Mouse (Mus musculus): ENCODE results near the gene Vegfc. TPM values are rescaled to one million over a fixed set of nuclear protein-coding genes. Genes with fewer than 3 reads are reported as not detected.

The Vegfc gene
- polyA plus RNA-seq (2015; fragmentation: Nextera tagmentation; extraction: Ambion mirVana) = 4.9 and 6.9 TPM in 2 replicates

GRCm38 (mm10) chr8:54077271-54078120, at the start of gene Vegfc:
Vegfc (plus strand) TSS chr8:54077606.
- WGBS = under 1% methylated on average over 61 of the region's 79 CpGs
- Histone ChIP-seq H3K27me3 (ENCODE audit: insufficient read depth, low read length) (no peaks in the 10 kb centered on the region; the same call in 1 of the 2 replicates), H3K4me1 (ENCODE audit: insufficient read depth, low read length) (peaks cover 16% of the 10 kb centered on the region)

GRCm38 (mm10) chr8:54034584-54034983, 42.8 kb upstream of the Vegfc start:
- no peaks in the 10 kb centered on the region for H3K4me1 ChIP-seq (ENCODE audit: insufficient read depth, low read length)
- 29% methylated on average over 1 of the region's 1 CpGs for WGBS
- ATAC-seq (ENCODE audit: low FRiP score, low TSS enrichment) = peak; percentile 79; the same call in 1 of the 2 replicates
- no peaks in the 10 kb centered on the region; the same call in 1 of the 2 replicates for H3K9me3 ChIP-seq (ENCODE audit: low read length)
- no peak overlapping the region for H3K27ac ChIP-seq (ENCODE audit: low read length)
- no peak overlapping the region for H3K4me3 ChIP-seq (ENCODE audit: low read length)
- H3K36me3 ChIP-seq (ENCODE audit: insufficient read depth, low read length) = no peaks in the 10 kb centered on the region
- H3K9ac ChIP-seq (replicated peaks; ENCODE audit: low read length) = no peak overlapping the region
- no peak overlapping the region for H3K4me2 ChIP-seq (replicated peaks; ENCODE audit: low read depth, low read length)
- H3K27me3 ChIP-seq (ENCODE audit: insufficient read depth, low read length) = no peaks in the 10 kb centered on the region

More at GRCm38 (mm10) chr8:54077271-54078120, at the start of gene Vegfc:
- Histone ChIP-seq H3K36me3 (ENCODE audit: insufficient read depth, low read length) (no peaks in the 10 kb centered on the region), H3K27ac (ENCODE audit: low read length) (peak within 1 kb of the TSS; percentile 66), H3K9me3 (ENCODE audit: low read length) (no peaks in the 10 kb centered on the region), H3K4me3 (ENCODE audit: low read length) (peak within 1 kb of the TSS; percentile 74), H3K9ac (replicated peaks; ENCODE audit: low read length) (peak within 1 kb of the TSS; percentile 81), H3K4me2 (replicated peaks; ENCODE audit: low read depth, low read length) (peak within 1 kb of the TSS; percentile 76)
- ATAC-seq (ENCODE audit: low FRiP score, low TSS enrichment) = peak; percentile 79

GRCm38 (mm10) chr8:54042601-54043000, 34.8 kb upstream of the Vegfc start:
- WGBS = 2% methylated on average over 1 of the region's 1 CpGs
- ATAC-seq (ENCODE audit: low FRiP score, low TSS enrichment) = no peak

GRCm38 (mm10) chr8:54043468-54043867, 33.9 kb upstream of the Vegfc start:
- 85% methylated on average over 1 of the region's 1 CpGs for WGBS
- H3K4me1 ChIP-seq (ENCODE audit: insufficient read depth, low read length) = no peaks in the 10 kb centered on the region
- H3K9ac ChIP-seq (replicated peaks; ENCODE audit: low read length) = no peak overlapping the region
- no peak overlapping the region for H3K27ac ChIP-seq (ENCODE audit: low read length)
- no peaks in the 10 kb centered on the region for H3K36me3 ChIP-seq (ENCODE audit: insufficient read depth, low read length)
- no peaks in the 10 kb centered on the region for H3K27me3 ChIP-seq (ENCODE audit: insufficient read depth, low read length)
- no peak overlapping the region for H3K4me2 ChIP-seq (replicated peaks; ENCODE audit: low read depth, low read length)
- H3K9me3 ChIP-seq (ENCODE audit: low read length) = no peaks in the 10 kb centered on the region; the same call in 1 of the 2 replicates
- no peak for ATAC-seq (ENCODE audit: low FRiP score, low TSS enrichment)
- H3K4me3 ChIP-seq (ENCODE audit: low read length) = no peak overlapping the region

More at GRCm38 (mm10) chr8:54042601-54043000, 34.8 kb upstream of the Vegfc start:
- Histone ChIP-seq H3K4me3 (ENCODE audit: low read length) (no peak overlapping the region), H3K4me2 (replicated peaks; ENCODE audit: low read depth, low read length) (no peak overlapping the region), H3K27me3 (ENCODE audit: insufficient read depth, low read length) (no peaks in the 10 kb centered on the region), H3K9me3 (ENCODE audit: low read length) (no peaks in the 10 kb centered on the region; the same call in 1 of the 2 replicates), H3K4me1 (ENCODE audit: insufficient read depth, low read length) (no peaks in the 10 kb centered on the region), H3K27ac (ENCODE audit: low read length) (no peak overlapping the region), H3K36me3 (ENCODE audit: insufficient read depth, low read length) (no peaks in the 10 kb centered on the region), H3K9ac (replicated peaks; ENCODE audit: low read length) (no peak overlapping the region)

GRCm38 (mm10) chr8:54053210-54053609, 24.2 kb upstream of the Vegfc start:
- Histone ChIP-seq H3K4me1 (ENCODE audit: insufficient read depth, low read length) (no peaks in the 10 kb centered on the region), H3K4me3 (ENCODE audit: low read length) (no peak overlapping the region), H3K9ac (replicated peaks; ENCODE audit: low read length) (no peak overlapping the region), H3K27ac (ENCODE audit: low read length) (no peak overlapping the region), H3K9me3 (ENCODE audit: low read length) (no peaks in the 10 kb centered on the region), H3K27me3 (ENCODE audit: insufficient read depth, low read length) (no peaks in the 10 kb centered on the region), H3K36me3 (ENCODE audit: insufficient read depth, low read length) (no peaks in the 10 kb centered on the region), H3K4me2 (replicated peaks; ENCODE audit: low read depth, low read length) (no peak overlapping the region)
- no peak for ATAC-seq (ENCODE audit: low FRiP score, low TSS enrichment)
- WGBS = 44% methylated on average over 1 of the region's 1 CpGs

- no peak overlapping the region for H3K9ac ChIP-seq (replicated peaks; ENCODE audit: low read length)
- no peak for ATAC-seq (ENCODE audit: low FRiP score, low TSS enrichment)
- no peak overlapping the region for H3K27ac ChIP-seq (ENCODE audit: low read length)
- 34% methylated on average over 4 of the region's 4 CpGs for WGBS
- H3K9me3 ChIP-seq (ENCODE audit: low read length) = no peaks in the 10 kb centered on the region
- no peaks in the 10 kb centered on the region for H3K27me3 ChIP-seq (ENCODE audit: insufficient read depth, low read length)
- H3K4me2 ChIP-seq (replicated peaks; ENCODE audit: low read depth, low read length) = no peak overlapping the region
- H3K4me1 ChIP-seq (ENCODE audit: insufficient read depth, low read length) = no peaks in the 10 kb centered on the region
- H3K36me3 ChIP-seq (ENCODE audit: insufficient read depth, low read length) = no peaks in the 10 kb centered on the region
- no peak overlapping the region for H3K4me3 ChIP-seq (ENCODE audit: low read length)
Measured at GRCm38 (mm10) chr8:54065492-54065891, 11.9 kb upstream of the Vegfc start.

- Histone ChIP-seq H3K36me3 (ENCODE audit: insufficient read depth, low read length) (no peaks in the 10 kb centered on the region), H3K9me3 (ENCODE audit: low read length) (no peaks in the 10 kb centered on the region), H3K4me3 (ENCODE audit: low read length) (peak overlapping the region; percentile 74), H3K27ac (ENCODE audit: low read length) (no peak overlapping the region), H3K4me2 (replicated peaks; ENCODE audit: low read depth, low read length) (peak overlapping the region; percentile 76), H3K9ac (replicated peaks; ENCODE audit: low read length) (no peak overlapping the region; the same call in 1 of the 2 replicates), H3K27me3 (ENCODE audit: insufficient read depth, low read length) (no peaks in the 10 kb centered on the region; the same call in 1 of the 2 replicates), H3K4me1 (ENCODE audit: insufficient read depth, low read length) (peaks cover 16% of the 10 kb centered on the region)
- ATAC-seq (ENCODE audit: low FRiP score, low TSS enrichment) = no peak
- 75% methylated on average over 1 of the region's 1 CpGs for WGBS
Measured at GRCm38 (mm10) chr8:54076301-54076700, 1.1 kb upstream of the Vegfc start.

GRCm38 (mm10) chr8:54076791-54077270, 575 bp upstream of the Vegfc start:
- WGBS = 1% methylated on average over 23 of the region's 28 CpGs
- no peaks in the 10 kb centered on the region; the same call in 1 of the 2 replicates for H3K27me3 ChIP-seq (ENCODE audit: insufficient read depth, low read length)
- H3K4me3 ChIP-seq (ENCODE audit: low read length) = peak overlapping the region; percentile 74
- peak overlapping the region; percentile 81 for H3K9ac ChIP-seq (replicated peaks; ENCODE audit: low read length)
- ATAC-seq (ENCODE audit: low FRiP score, low TSS enrichment) = peak; percentile 96
- no peaks in the 10 kb centered on the region for H3K36me3 ChIP-seq (ENCODE audit: insufficient read depth, low read length)
- H3K4me1 ChIP-seq (ENCODE audit: insufficient read depth, low read length) = peaks cover 16% of the 10 kb centered on the region
- H3K4me2 ChIP-seq (replicated peaks; ENCODE audit: low read depth, low read length) = peak overlapping the region; percentile 76
- peak overlapping the region; percentile 66 for H3K27ac ChIP-seq (ENCODE audit: low read length)
- H3K9me3 ChIP-seq (ENCODE audit: low read length) = no peaks in the 10 kb centered on the region

- peak overlapping the region; percentile 66 for H3K27ac ChIP-seq (ENCODE audit: low read length)
- no peaks in the 10 kb centered on the region for H3K36me3 ChIP-seq (ENCODE audit: insufficient read depth, low read length)
- no peaks in the 10 kb centered on the region for H3K9me3 ChIP-seq (ENCODE audit: low read length)
- 5% methylated on average over 1 of the region's 1 CpGs for WGBS
- H3K27me3 ChIP-seq (ENCODE audit: insufficient read depth, low read length) = no peaks in the 10 kb centered on the region; the same call in 1 of the 2 replicates
- H3K9ac ChIP-seq (replicated peaks; ENCODE audit: low read length) = peak overlapping the region; percentile 81
- peak overlapping the region; percentile 76 for H3K4me2 ChIP-seq (replicated peaks; ENCODE audit: low read depth, low read length)
- H3K4me1 ChIP-seq (ENCODE audit: insufficient read depth, low read length) = peaks cover 16% of the 10 kb centered on the region
- peak overlapping the region; percentile 74 for H3K4me3 ChIP-seq (ENCODE audit: low read length)
- no peak; the same call in 1 of the 2 replicates for ATAC-seq (ENCODE audit: low FRiP score, low TSS enrichment)
Measured at GRCm38 (mm10) chr8:54078121-54078440, 675 bp downstream of the Vegfc start.

GRCm38 (mm10) chr8:54079001-54079400, 1.6 kb downstream of the Vegfc start:
- H3K4me1 ChIP-seq (ENCODE audit: insufficient read depth, low read length) = peaks cover 16% of the 10 kb centered on the region
- H3K27ac ChIP-seq (ENCODE audit: low read length) = no peak overlapping the region
- peak overlapping the region; percentile 46 for H3K4me2 ChIP-seq (replicated peaks; ENCODE audit: low read depth, low read length)
- no peaks in the 10 kb centered on the region for H3K36me3 ChIP-seq (ENCODE audit: insufficient read depth, low read length)
- H3K9ac ChIP-seq (replicated peaks; ENCODE audit: low read length) = no peak overlapping the region
- WGBS = 19% methylated on average over 11 of the region's 11 CpGs
- ATAC-seq (ENCODE audit: low FRiP score, low TSS enrichment) = no peak
- H3K4me3 ChIP-seq (ENCODE audit: low read length) = peak overlapping the region; percentile 34
- H3K27me3 ChIP-seq (ENCODE audit: insufficient read depth, low read length) = no peaks in the 10 kb centered on the region; the same call in 1 of the 2 replicates
- no peaks in the 10 kb centered on the region for H3K9me3 ChIP-seq (ENCODE audit: low read length)

Measured in kidney, embryonic 16.5 days (tissue).